Mouse (Mus musculus): ENCODE measurements around the gene Dkc1.

Gene Dkc1

DNA sequence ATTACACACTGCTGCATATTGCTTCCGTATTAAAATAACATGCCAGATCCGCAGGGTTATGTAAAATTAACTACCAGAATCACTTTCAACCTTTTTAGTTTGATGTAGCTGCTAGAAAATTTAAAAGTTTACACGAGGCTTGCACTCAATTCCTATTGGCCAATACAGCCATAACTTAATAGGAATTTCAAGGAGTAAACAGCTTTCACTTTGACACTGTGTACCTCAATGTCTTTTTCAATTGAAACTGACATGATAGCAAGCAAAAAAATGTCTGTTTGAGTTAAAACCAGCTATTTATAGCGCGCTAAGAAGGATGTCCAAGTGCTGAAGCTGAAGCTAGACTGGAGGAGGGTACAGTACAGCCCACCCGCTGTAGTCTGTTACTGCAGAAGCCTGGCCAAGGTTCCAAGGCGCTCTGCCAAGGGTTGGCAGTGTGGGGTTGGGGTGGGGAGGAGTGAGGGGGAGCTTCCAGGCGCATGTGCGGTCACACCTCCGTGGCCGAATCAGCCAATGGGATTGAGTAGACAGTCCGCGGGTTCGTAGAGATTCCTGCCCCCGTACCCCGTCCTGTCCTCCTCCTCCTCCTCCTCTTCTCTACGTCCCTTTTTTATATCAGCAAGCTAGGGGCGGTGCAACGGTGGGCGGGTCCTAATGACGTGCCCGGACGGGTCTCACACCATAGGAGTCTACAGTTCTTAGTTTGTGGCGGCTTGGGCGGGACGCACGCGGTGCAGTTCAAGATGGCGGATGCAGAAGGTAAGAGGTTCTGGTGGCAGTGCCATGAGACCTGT lies at the start of gene Dkc1:
Gene Dkc1 (plus strand): TSS at position 486 of the 794 bp plus-strand sequence.
- DNase-seq (ENCODE audit: low spot score in 2 of 2) = peak; percentile 44 to 85

DNA sequence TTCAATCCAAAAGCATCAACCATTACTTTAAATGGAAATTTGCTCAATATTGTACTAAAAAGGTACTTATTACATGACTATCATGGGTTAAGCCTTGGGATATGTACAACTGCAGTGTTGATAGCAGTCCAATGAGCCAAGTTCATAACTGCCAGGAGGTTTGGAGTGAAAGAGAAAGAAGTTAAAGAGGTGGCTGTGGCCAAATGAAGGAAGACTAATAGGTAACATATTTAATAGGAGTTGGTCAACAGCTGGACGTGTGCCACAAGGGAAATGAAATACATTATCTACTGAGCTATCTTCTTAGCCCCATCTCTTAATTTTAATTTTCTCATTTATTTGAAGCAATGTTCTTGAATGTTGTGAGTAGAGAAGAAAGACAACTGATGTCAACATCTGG lies 49.7 kb upstream of the Dkc1 start:
- DNase-seq (ENCODE audit: low spot score in 2 of 2) = no peak

DNA sequence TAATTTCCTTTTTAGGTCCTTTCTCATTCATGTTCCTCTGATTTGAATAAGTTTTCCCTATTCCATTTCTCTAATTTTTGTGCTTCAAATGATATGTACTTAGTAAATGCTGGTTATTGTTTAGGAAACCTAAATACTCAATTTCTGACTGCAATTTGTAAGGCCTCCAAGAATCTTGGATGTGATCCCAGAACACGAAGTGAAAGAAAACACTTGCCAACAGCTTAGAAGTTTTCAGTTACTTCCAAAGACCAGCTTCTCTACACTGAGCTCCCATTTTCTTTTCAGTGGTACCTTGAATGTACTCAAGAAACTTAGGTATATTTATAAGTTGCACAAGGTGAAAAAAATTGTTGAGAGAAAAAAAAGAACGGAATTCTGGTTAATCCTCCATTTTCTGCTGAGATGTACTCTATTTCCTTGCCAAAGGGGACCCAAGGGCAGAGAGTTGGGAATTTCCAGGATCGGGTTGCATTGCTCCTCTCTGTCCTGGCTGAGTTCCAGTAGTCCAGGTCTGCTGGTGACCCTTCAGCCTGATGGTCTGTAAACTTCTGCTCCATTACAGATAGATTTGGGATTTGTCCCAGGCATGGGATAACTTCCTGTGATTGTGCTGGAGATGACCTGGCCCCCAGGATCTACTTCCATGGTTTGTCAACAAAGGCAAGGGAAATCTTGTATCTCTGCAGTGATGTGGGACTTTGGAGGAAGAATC lies 48.6 kb upstream of the Dkc1 start:
- DNase-seq (ENCODE audit: low spot score in 2 of 2) = no peak

DNA sequence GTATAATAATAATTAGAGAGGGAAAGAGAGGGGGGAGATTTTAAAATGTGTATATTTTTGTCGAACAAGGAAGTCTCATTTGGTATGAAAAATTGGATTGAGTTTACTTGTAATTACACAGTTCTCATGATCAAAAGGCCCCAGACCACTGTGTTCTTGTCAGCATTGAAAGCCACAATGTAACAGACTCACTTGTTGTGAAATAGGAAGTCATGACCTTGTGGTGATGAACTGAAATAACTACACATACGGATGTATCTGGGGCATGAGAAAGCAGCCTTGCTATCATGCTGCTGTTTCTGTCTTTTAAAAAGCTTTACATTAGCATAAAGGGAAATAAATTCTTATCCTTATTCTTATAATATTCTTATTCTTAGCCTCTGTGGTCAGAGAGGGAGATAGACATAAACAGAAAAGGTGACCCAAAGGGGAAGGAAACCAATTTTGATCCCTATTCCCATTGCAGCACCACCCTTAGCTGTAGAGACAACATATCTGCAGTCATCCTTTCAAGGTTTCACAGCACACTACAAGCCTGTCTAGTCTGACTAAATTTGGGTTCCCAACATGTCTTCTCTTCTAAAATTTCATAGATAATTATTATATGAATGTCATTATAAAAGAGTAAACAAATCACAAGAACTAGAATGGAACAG lies 39.4 kb upstream of the Dkc1 start:
- no peak for DNase-seq (ENCODE audit: low spot score in 2 of 2)

DNA sequence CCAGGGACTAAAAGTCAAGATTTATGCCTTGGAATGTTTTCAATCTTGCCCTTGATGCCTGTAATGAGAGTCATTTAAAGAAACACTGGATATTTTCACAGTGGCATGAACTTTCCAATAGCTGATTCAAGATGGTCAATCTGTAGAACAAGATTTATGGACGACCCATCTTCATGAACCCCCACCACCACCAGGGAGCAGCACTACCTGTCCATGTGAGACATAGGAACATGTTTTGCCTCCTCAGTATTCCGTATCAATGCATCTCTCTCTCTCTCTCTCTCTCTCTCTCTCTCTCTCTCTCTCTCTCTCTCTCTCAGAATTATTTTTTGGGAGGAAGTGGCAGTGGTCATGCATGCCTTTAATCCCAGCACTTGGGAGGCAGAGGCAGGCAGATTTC lies 13.3 kb upstream of the Dkc1 start:
- no peak for DNase-seq (ENCODE audit: low spot score in 2 of 2)

DNA sequence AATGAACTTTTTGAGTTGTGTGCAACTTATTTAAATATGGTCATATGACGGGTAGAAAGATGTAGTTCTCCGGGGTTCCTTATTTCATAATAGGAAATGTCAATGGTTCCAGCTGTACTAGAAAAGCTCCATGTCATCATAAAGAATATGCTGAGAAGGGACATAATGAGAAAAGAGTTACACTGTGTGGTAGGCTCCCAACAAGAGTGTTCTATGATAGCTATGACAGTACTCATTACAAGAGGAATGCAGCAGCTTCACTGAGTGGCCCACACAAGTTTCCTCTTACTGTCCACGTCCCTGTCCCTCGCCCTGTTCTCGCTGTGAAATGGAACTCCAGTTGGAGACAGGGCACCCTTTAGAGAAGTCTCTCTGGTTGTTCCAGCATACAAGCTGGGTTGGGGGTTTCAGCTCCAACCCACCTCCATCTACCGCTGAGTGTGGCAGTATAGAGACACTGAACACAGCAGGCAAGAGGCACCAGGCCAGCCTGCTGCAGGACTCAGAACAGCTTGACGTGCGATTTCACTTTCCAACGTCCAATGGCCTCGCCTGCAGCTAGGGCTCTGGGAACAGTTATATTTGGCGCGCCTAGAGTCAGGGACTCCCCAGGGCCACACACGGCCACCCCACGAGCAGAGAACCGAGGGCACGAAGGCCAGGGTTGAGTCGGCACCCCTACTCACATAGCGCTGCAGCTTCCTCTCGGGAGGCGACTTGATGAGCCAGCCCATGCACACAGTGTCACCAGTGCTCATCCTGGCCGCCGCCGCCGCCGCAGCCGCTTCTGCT lies 11.5 kb upstream of the Dkc1 start:
- DNase-seq (ENCODE audit: low spot score in 2 of 2) = peak in 1 of 2 experiments; percentile 4

DNA sequence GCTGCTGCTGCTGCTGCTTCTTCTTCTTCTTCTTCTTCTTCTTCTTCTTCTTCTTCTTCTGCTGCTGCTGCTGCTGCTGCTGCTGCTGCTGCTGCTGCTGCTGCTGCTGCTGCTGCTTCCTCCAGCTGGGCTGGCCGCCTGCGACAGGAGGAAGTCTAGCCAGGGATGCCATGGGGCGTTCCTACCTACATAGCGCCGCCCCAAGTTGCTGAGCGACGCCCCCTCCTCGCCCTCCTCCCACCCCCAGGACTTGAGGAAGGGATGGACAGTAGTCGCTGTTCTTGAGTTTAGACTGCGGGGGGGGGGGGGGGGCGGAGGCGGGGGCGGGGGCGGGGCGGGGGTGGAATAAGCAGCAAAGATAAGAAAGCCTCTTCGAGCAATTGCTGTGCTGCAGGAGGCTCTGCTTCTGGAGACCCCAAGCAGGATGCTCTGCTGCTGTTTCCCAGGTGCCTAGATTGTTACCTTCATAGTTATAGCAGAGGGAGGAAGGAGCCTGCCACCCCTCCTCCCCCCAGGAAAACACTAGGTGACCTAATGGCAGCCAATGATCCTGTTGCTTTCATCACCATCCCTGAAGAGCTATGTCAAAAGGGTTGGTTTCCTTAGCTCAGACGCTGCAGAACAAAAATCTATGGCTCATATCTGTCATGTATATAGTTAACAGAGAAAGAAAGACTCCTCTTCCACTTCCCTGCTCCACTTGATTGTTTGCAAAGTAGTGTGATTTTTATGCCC lies 10.7 kb upstream of the Dkc1 start, which contains the start of gene Gab3:
Gene Gab3 (minus strand): TSS at position 685 of the 735 bp plus-strand sequence.
- peak; percentile 11 to 22 for DNase-seq (ENCODE audit: low spot score in 2 of 2)

DNA sequence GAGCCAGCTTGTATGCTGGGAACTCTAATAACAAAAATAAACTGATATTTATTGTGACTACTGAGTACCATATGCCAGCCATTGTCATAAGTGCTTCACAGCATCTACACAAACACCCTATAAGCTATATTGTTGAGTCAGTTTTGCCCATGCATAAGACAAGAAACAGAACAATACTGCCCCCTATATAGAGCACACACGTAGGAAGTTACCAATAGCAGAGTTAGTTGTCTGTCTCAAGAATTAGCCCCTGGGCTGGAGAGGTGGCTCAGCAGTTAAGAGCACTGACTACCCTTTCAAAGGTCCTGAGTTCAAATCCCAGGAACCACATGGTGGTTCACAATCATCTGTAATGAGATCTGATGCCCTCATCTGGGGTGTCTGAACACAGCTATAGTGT lies 10.0 kb upstream of the Dkc1 start:
- DNase-seq (ENCODE audit: low spot score in 2 of 2) = no peak

DNA sequence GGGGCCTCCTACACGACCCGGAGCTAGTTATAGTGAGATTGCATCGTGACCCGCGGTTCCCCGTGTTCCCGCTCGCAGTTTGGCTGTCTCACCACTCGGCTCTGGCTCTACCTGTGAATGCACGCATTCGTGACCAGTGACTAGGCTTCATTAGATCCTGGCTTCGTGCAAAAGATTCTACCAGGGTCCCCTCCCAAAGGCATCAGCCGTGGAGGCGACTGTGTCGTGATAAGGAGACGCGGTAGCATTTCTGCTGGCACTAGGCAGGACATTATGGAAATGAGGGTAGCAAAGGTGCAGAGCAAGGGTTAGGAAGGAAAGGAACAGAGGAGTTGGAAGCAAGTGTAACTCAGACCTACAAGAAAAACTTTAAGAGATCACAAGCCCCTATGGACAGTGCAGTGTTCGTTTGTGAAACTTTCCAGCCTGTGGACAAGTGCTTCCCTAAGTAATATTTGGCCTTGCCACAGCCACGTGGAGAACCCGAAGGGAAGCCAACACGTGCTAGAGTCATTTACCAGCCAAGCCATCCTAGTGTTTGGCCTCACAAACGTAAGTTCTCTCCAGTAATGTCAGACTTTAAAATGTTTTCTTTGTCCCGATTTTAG lies 613 bp downstream of the Dkc1 start:
- no peak for DNase-seq (ENCODE audit: low spot score in 2 of 2)

DNA sequence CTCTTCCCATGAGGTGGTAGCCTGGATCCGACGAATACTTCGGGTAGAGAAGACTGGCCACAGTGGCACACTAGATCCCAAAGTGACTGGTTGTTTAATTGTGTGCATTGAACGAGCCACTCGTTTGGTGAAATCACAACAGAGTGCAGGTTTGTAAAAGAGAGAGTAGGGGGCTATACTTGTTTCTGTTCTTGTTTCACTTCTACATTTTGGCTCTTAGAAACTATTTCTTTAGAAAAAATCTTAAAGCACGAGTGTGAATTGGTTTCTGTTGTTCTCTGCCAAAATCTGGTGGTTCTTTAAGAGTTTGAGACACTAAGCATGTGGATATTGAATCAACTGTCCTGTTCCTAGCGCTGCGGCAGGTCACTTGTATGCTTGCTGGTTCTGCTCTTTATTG lies 3.1 kb downstream of the Dkc1 start:
- no peak for DNase-seq (ENCODE audit: low spot score in 2 of 2)

DNA sequence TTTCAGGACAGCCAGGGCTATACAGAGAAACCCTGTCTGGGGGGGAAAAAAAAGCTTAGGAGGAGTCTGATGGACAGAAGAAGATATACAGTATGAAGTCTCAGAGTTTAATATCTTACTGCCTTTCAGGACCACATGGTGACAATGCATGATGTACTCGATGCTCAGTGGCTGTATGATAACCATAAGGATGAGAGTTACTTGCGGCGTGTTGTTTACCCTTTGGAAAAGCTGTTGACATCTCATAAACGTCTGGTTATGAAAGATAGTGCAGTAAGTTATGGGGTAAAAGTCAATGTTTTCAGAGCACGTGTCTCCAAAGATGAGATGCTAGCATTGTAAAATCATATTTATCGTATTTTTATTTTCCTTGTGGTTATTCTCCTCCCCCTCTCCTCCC lies 6.6 kb downstream of the Dkc1 start:
- DNase-seq (ENCODE audit: low spot score in 2 of 2) = no peak

DNA sequence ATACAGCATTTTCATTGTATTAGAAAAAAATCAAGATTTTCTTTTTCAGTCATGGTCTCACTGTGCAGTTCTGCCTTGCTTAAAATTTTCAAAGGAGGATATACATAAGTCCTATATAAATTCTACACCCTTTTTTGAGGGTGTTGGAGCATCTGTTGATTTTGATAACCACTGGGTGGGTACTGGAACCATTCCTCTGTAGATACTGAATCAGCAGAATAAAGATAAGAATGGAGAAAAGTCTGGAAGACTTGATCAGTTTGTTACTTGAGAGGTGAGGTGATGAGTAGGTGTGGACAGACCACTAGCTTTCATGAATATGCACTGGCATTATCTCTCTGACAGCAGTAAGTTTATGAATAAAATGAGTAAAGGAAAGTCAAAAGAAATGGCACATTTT lies 19.9 kb downstream of the Dkc1 start:
- DNase-seq (ENCODE audit: low spot score in 2 of 2) = no peak

DNA sequence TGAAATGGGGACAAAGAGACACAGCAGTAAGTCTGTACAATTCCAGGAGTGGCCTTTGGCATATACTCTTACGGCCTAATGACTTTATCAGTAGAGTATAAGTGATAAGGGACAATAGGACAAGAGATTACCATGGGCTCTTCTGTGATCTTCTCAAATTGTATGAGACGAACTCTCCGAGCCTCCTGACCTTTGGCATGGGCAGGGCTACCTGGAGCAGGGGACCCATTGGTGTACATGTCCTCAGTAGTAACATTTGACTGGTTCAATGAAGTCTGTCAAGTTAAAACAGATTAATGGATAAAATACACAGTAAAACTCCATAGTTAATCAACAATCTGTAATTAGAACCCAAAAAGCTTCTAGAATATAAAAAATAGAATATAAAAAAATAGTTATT lies 30.0 kb downstream of the Dkc1 start:
- no peak for DNase-seq (ENCODE audit: low spot score in 2 of 2)

DNA sequence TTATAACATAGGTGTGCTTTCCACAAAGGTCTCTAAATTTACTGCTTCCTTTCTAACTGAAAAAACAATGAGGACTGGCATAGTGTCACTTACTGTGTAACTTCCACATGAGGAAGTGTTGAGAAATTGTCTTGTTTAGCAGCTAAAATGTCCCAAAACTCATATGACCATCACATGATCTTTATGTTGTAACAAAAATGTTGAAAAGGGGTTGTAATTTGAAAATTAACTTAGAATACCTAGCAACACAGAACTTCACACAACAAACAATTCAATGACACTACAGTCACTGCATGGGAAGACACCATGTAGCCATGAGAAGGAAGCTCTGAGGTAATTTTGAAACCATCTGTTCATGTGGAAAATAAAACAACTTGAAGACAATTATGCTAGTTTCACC lies 31.2 kb downstream of the Dkc1 start:
- no peak for DNase-seq (ENCODE audit: low spot score in 2 of 2)

DNA sequence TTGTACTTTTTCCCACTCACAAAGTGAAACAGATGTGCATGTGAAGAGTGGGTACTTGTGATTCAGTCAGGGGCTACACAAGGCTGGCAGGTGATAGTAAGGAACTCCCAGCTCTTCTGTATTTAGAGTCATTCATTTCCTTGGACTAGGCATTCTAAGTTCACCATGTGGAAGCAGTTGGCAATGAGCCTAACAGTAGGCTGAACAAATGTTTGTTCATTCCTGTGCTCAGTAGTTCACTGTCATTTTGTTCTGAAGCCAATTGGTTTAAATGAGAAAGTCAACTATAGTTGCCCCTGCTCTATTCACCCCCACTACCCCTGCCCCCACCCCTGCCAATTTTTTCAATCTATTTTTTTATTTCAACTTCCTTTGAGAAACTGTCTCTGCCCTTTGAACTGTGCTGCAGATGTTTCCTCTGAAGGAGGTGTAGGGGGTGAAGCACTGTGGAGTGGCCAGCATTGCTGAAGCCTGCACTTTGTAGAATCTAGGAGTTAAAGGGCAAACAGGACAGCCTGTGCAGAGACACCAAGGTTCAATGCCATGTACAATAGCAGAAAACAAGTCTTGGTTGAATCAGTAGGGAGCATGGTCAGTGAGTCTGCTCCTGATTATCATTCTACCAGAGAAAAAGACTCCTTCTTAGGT lies 32.8 kb downstream of the Dkc1 start:
- no peak for DNase-seq (ENCODE audit: low spot score in 2 of 2)

DNA sequence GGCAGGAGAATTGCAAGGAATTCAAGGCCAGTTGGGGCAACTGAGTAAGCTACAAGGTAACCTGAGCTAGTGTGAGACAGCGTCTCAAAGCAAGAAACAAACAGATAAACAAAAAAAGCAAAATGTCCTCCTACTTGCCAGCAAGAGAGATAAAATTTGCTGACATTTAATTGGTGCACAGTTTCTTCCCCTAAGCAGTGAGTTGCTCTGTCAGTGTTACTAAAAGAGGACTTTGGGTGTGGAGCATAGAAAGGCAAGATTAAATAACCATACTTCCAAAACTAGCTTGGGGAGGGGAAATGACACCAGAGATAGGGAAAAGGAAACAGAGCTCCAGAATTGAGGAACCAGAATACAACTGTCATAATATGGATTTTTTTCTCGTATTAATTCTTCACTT lies 33.8 kb downstream of the Dkc1 start:
- no peak for DNase-seq (ENCODE audit: low spot score in 2 of 2)

DNA sequence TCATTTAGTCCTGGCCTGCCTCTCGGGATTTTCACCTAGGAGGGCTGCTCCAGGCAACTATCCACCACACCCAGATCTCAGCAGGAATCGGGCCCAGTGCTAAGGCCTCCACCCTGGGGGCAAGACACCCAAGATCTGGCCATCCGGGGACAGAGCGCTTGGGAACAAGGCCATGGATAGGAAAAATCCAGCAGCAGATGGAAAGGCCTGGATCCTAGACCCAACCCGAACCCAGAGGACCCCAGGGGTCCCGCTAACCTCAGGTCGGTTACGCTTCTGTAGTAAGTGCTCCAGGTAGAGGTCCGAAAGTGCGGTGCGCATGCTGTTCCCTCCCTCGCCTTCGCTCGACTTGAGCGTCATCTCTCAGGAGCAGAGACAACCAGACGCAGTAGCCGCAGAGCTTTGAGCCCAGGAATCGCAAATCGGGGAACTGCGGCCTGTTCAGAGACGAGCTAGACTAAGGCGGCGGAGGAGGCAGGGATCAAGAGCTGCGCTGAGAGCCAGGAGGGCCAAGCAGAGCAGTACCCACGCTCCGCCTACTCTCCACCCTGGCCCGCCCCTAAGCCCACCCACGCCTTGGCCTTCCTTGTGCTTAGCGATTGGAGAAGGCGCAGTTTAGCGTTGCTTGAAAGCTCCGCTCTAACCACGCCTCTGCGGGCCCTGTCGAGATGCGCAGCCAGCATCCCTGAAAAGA lies 35.0 kb downstream of the Dkc1 start, which contains the start of gene Mpp1:
Gene Mpp1 (minus strand): TSS at position 550 of the 694 bp plus-strand sequence.
- peak; percentile 27 to 62 for DNase-seq (ENCODE audit: low spot score in 2 of 2)

DNA sequence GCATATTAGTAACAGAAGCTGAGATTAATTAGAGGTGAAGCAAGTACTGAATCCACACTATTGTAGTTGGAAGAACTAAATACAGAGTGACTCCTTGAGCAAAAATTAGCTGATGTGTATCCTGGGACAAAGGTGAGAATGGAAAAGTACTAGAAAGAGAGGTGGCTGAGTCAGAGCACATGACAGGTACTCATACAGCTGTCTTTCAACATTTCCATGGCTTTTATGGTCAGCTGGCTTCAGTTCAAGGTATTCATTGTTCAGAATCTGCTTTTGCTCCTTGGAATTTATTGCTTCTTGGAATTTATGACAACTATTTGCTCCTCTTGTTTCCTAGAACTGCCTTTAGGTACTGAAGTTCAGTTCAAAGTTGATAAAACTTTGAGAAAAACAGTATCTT lies 41.3 kb downstream of the Dkc1 start:
- DNase-seq (ENCODE audit: low spot score in 2 of 2) = no peak

DNA sequence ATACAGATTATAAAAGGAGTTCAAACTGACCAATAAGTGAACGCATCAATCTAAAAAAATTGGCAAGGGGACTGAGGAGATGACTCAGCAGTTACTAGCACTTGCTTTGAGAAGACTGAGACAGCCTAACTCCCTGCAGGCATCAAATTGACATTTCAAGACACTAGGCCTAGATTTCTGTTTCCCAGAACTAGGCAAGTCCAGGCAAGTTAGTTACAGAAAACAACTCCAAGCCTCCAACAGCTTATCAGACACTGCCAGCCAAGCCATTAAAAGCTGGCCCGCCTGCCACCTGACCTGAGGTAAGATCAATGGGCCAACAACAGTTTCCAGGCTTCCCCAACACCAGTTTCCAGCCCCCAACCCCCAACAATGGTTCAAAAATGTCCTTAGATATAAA lies 42.1 kb downstream of the Dkc1 start:
- no peak for DNase-seq (ENCODE audit: low spot score in 2 of 2)

DNA sequence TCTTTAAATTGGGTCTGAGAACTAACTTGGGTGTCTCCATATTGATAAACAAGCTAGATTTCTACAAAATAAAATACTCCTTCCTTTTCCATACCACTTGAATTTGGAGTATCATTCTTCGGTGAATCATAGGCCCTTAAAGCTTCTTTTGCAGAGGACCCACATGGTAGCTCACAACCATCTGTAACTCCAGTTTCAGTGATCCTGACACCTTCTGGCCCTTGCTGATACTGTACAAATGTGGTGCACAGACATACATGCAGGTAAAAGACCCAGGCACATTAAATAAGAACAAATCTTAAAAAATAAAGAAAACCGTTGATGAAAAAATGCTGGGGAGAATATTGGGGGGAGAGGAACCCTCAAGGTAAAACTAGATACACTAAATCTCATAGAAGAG lies 42.5 kb downstream of the Dkc1 start:
- no peak for DNase-seq (ENCODE audit: low spot score in 2 of 2)
